Mouse (Mus musculus) CH12.LX (cell line): ENCODE results near the gene Rnf32. TPM values are rescaled to one million over a fixed set of nuclear protein-coding genes. Genes with fewer than 3 reads are reported as not detected.

Experiments
- DNase-seq: peaks from one replicate; pipeline ENCODE4 v3.0.0-alpha.2; 2013; ENCODE audit errors: extremely low read depth
- H3K27ac ChIP-seq: 2 replicates; pipeline ENCODE4 v1.5.1; 2012; ENCODE audit warnings: low read depth, mild to moderate bottlenecking, control low read depth, moderate library complexity; ENCODE audit not compliant: insufficient read depth
- H3K27me3 ChIP-seq: replicated peaks from 2 replicates; pipeline ENCODE3; 2012; ENCODE audit warnings: inconsistent platforms
- H3K36me3 ChIP-seq, 2 experiments: replicated peaks in 1 of 2; 2 replicates each; pipeline versions ENCODE3 to v1.6.1; 2012; ENCODE audit warnings: inconsistent platforms in 1 of 2, low read length in 1 of 2, mild to moderate bottlenecking in 1 of 2, mixed read lengths in 1 of 2, moderate library complexity in 1 of 2; ENCODE audit not compliant: control insufficient read depth in 1 of 2, insufficient read depth in 1 of 2
- H3K4me1 ChIP-seq, 2 experiments: 2 replicates each; pipeline ENCODE4 v1.6.1; 2012; ENCODE audit warnings: inconsistent platforms in 1 of 2, moderate library complexity in 1 of 2; ENCODE audit not compliant: insufficient read depth in 2 of 2, control insufficient read depth in 1 of 2
- H3K4me2 ChIP-seq: 2 replicates; pipeline ENCODE4 v1.6.1; 2012; ENCODE audit warnings: low read depth, mild to moderate bottlenecking, control low read depth; ENCODE audit not compliant: poor library complexity, insufficient read depth, severe bottlenecking
- H3K4me3 ChIP-seq, 3 experiments: fragments of 150-350 bp in 1 of 3; sonication (generic) in 1 of 3; replicated peaks in 1 of 3; 2 replicates each; pipeline versions ENCODE3 to v1.5.1; 2011 to 2012; ENCODE audit warnings: low read depth in 2 of 3, low read length in 2 of 3, mild to moderate bottlenecking in 2 of 3, moderate library complexity in 2 of 3, control low read depth in 1 of 3, improper control_type of control experiment in 1 of 3, inconsistent platforms in 1 of 3, mixed read lengths in 1 of 3; ENCODE audit not compliant: poor library complexity in 1 of 3
- H3K79me2 ChIP-seq: replicated peaks from 2 replicates; pipeline ENCODE4 v1.6.1; 2012; ENCODE audit warnings: mild to moderate bottlenecking, moderate library complexity; ENCODE audit not compliant: control insufficient read depth, poor library complexity, insufficient read depth, severe bottlenecking; ENCODE audit errors: extremely low read depth
- H3K9ac ChIP-seq: 2 replicates; pipeline ENCODE4 v1.6.1; 2012; ENCODE audit warnings: low read depth, mild to moderate bottlenecking, control low read depth, moderate library complexity; ENCODE audit not compliant: insufficient read depth
- H3K9me3 ChIP-seq: replicated peaks from 2 replicates; pipeline ENCODE3; 2012; ENCODE audit warnings: low read length, inconsistent platforms, mixed read lengths
- CHD1 ChIP-seq: IDR thresholded peaks from 2 replicates; pipeline ENCODE4 v1.6.1; 2012; ENCODE audit warnings: low read depth, low read length, improper control_type of control experiment, inconsistent platforms
- CHD2 ChIP-seq: IDR thresholded peaks from 2 replicates; pipeline ENCODE4 v1.6.1; 2011; ENCODE audit warnings: low read length, improper control_type of control experiment
- CTCF ChIP-seq, 2 experiments: IDR thresholded peaks in 1 of 2; conservative IDR thresholded peaks in 1 of 2; 2 replicates each; pipeline ENCODE4 v1.5.1; 2011 to 2012; ENCODE audit warnings: low read depth in 2 of 2, low read length in 2 of 2, improper control_type of control experiment in 1 of 2, inconsistent platforms in 1 of 2, mild to moderate bottlenecking in 1 of 2, moderate library complexity in 1 of 2
- E2F4 ChIP-seq: IDR thresholded peaks from 2 replicates; pipeline ENCODE4 v1.6.1; 2011; ENCODE audit warnings: low read depth, low read length, improper control_type of control experiment; ENCODE audit not compliant: insufficient replicate concordance
- HCFC1 ChIP-seq: IDR thresholded peaks from 2 replicates; pipeline ENCODE4 v1.6.1; 2012; ENCODE audit warnings: low read depth, mild to moderate bottlenecking, inconsistent platforms, low read length, improper control_type of control experiment
- MAFK ChIP-seq: IDR thresholded peaks from 2 replicates; pipeline ENCODE4 v1.6.1; 2011; ENCODE audit warnings: low read length, improper control_type of control experiment; ENCODE audit not compliant: insufficient replicate concordance
- MAX ChIP-seq: IDR thresholded peaks from 2 replicates; pipeline ENCODE4 v1.6.1; 2011; ENCODE audit warnings: low read length, improper control_type of control experiment
- MEF2A ChIP-seq: IDR thresholded peaks from 2 replicates; pipeline ENCODE4 v1.6.1; 2014; ENCODE audit warnings: low read depth, mild to moderate bottlenecking, inconsistent platforms, low read length, improper control_type of control experiment, borderline replicate concordance
- MXI1 ChIP-seq: IDR thresholded peaks from 2 replicates; pipeline ENCODE4 v1.6.1; 2011; ENCODE audit warnings: mild to moderate bottlenecking, low read depth, low read length, improper control_type of control experiment
- POLR2AphosphoS2 ChIP-seq: IDR thresholded peaks from 2 replicates; pipeline ENCODE4 v1.6.1; 2011; ENCODE audit warnings: low read depth, low read length, improper control_type of control experiment
- RAD21 ChIP-seq: IDR thresholded peaks from 2 replicates; pipeline ENCODE4 v1.6.1; 2011; ENCODE audit warnings: low read depth, mild to moderate bottlenecking, low read length, improper control_type of control experiment, moderate library complexity
- RCOR1 ChIP-seq: conservative IDR thresholded peaks from 2 replicates; pipeline ENCODE4 v1.6.1; 2012; ENCODE audit warnings: low read depth, mild to moderate bottlenecking, inconsistent platforms, low read length, improper control_type of control experiment
- SIN3A ChIP-seq: IDR thresholded peaks from 2 replicates; pipeline ENCODE4 v1.6.1; 2012; ENCODE audit warnings: low read length, improper control_type of control experiment, inconsistent platforms
- SMC3 ChIP-seq: IDR thresholded peaks from 2 replicates; pipeline ENCODE4 v1.6.1; 2011; ENCODE audit warnings: low read depth, low read length, improper control_type of control experiment
- UBTF ChIP-seq: IDR thresholded peaks from 2 replicates; pipeline ENCODE4 v1.6.1; 2012; ENCODE audit warnings: low read depth, mild to moderate bottlenecking, inconsistent platforms, low read length, improper control_type of control experiment, moderate library complexity
- ZC3H11A ChIP-seq: IDR thresholded peaks from 2 replicates; pipeline ENCODE4 v1.6.1; 2012; ENCODE audit warnings: low read depth, mild to moderate bottlenecking, inconsistent platforms, low read length, improper control_type of control experiment
- ZMIZ1 ChIP-seq: IDR thresholded peaks from 2 replicates; pipeline ENCODE4 v1.6.1; 2012; ENCODE audit warnings: low read depth, mild to moderate bottlenecking, inconsistent platforms, low read length, improper control_type of control experiment
- ZNF384 ChIP-seq: IDR thresholded peaks from 2 replicates; pipeline ENCODE4 v1.6.1; 2012; ENCODE audit warnings: low read depth, low read length, improper control_type of control experiment, inconsistent platforms
- dilution Hi-C: fragments of 300-500 bp; cut with MboI; formaldehyde crosslinking; loops from 2 replicates; pipeline ENCODE4 v1.14.3; 2020; ENCODE audit warnings: low sequenced_read_pairs; ENCODE audit not compliant: extremely low pct_unique_long_range_greater_than_20kb, extremely low pct_ligation_motif_present
- in situ Hi-C: fragments of 300-500 bp; cut with MboI; formaldehyde crosslinking; loops from 3 replicates; pipeline ENCODE4 v1.14.3; 2019; ENCODE audit warnings: low sequenced_read_pairs, low pct_ligation_motif_present, low pct_unique_long_range_greater_than_20kb, mixed read lengths
- polyA plus RNA-seq: library from polyadenylated mRNA; unstranded; fragments of >175 nt; gene quantifications from 2 replicates; pipeline ENCODE4 v1.2.1, GENCODE M21; 2012; ENCODE audit warnings: low read depth; ENCODE audit not compliant: insufficient read length
- total RNA-seq, 2 experiments: library from RNA; depleted of rRNA; stranded (reverse); fragments of 300-350 nt in 1 of 2; fragments of >200 nt in 1 of 2; gene quantifications; 2 replicates each; pipeline ENCODE4 v1.2.3; 2012 to 2014

Gene Rnf32
- total and polyA plus RNA-seq, 3 experiments: not detected

- no peak overlapping the region for H3K9ac ChIP-seq
- no peaks in the 10 kb centered on the region for H3K36me3 ChIP-seq
- H3K27me3 ChIP-seq: no peaks in the 10 kb centered on the region
- H3K4me1 ChIP-seq: no peaks in the 10 kb centered on the region
- no peak overlapping the region for H3K27ac ChIP-seq
- H3K4me3 ChIP-seq: no peak overlapping the region
- dilution Hi-C loops: no loop called here
- TF ChIP-seq CTCF (conservative IDR thresholded peaks at IDR 0.05 in 1 of 2, IDR thresholded peaks at IDR 0.05 in 1 of 2; ENCODE audit: low read depth in 2 of 2, low read length in 2 of 2) (no peak), CHD2 (no peak), MXI1 (no peak), E2F4 (no peak), ZNF384 (no peak), SIN3A (no peak), MEF2A (no peak), ZC3H11A (no peak), ZMIZ1 (no peak), HCFC1 (no peak), POLR2AphosphoS2 (no peak), UBTF (no peak), SMC3 (no peak), RAD21 (no peak; the same call in none of the 2 replicates), RCOR1 (no peak), MAFK (no peak), MAX (no peak)
- TF ChIP-seq, all 38 proteins: peak for 0
- in situ Hi-C loops: no loop called here
- Histone ChIP-seq H3K4me2 (no peak overlapping the region), H3K79me2 (no peaks in the 10 kb centered on the region), H3K9me3 (no peaks in the 10 kb centered on the region)
- no peak for DNase-seq
These were observed 75.1 kb downstream of the Rnf32 start for GRCm38 (mm10) chr5:29270879-29271278.

GRCm38 (mm10) chr5:29273426-29273825 lies 77.6 kb downstream of the Rnf32 start:
- Histone ChIP-seq H3K9me3 (no peaks in the 10 kb centered on the region), H3K4me2 (no peak overlapping the region), H3K4me3 (no peak overlapping the region), H3K9ac (no peak overlapping the region), H3K27ac (no peak overlapping the region), H3K27me3 (no peaks in the 10 kb centered on the region), H3K36me3 (no peaks in the 10 kb centered on the region), H3K79me2 (no peaks in the 10 kb centered on the region), H3K4me1 (no peaks in the 10 kb centered on the region)
- TF ChIP-seq CHD1 (no peak), RAD21 (no peak)
- DNase-seq: no peak
- in situ Hi-C loops: no loop called here
- dilution Hi-C loops: no loop called here
